Mouse (Mus musculus): ENCODE data around the gene Rassf2.

DNA sequence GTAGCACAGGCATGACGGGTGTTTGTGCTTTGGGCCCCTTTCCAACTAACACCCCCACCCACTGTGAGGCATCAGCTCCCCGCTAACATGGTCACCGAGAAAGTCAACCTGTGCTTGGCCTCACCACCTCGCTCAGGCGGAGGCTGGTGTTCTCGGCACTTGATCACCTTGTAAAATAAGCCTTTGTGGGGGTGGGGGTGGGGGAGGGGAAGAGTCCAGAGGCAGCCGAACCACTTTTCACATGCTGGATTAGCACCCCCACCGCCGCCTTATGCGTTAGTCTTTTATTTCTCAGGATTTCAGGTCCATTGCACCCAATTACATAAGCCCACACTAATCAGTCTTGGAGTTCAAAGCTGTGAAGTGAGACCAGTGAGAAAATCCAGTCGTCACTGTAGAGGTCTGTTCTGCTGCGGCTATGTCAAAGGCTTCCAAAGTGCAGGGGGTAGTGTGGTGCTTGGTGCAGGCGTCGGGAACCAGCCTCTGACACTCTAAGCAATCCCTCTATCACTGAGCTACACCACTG, 36.4 kb downstream of the Rassf2 start:
- TF ChIP-seq CTCF (IDR thresholded peaks at IDR 0.05; ENCODE audit: control insufficient read depth, insufficient read depth, insufficient replicate concordance, low read depth, low read length) (no peak), POLR2A (IDR thresholded peaks at IDR 0.05; ENCODE audit: control insufficient read depth, low read depth, low read length) (no peak)

All from testis, adult 2 months (tissue).